Mouse (Mus musculus) midbrain, embryonic 14.5 days (tissue): ENCODE results near the gene Rab11fip4. TPM values are rescaled to one million over a fixed set of nuclear protein-coding genes. Genes with fewer than 3 reads are reported as not detected.

ENCODE experiments used
- ATAC-seq: fragments of 200-750 bp; cut with Nextera tagmentation; 2 replicates; pipeline ENCODE4 v1.8.0; 2017; ENCODE audit warnings: moderate number of reproducible peaks, moderate library complexity; ENCODE audit not compliant: low FRiP score, low TSS enrichment
- DNase-seq: peaks from one replicate; pipeline ENCODE4 v3.0.0-alpha.2; 2015
- H3K27ac ChIP-seq: fragments of 300-500 bp; sonication (generic); replicated peaks from 2 replicates; pipeline ENCODE4 v1.5.1; 2014; ENCODE audit warnings: mild to moderate bottlenecking, low read depth, low read length, moderate library complexity
- H3K27me3 ChIP-seq: fragments of 300-500 bp; sonication (generic); 2 replicates; pipeline ENCODE4 v1.6.1; 2014; ENCODE audit warnings: low read length, control low read depth, mixed read lengths; ENCODE audit not compliant: control insufficient read depth, insufficient read depth
- H3K36me3 ChIP-seq: fragments of 300-500 bp; sonication (generic); 2 replicates; pipeline ENCODE4 v1.6.1; 2014; ENCODE audit warnings: low read length, control low read depth; ENCODE audit not compliant: control insufficient read depth, insufficient read depth
- H3K4me1 ChIP-seq: fragments of 300-500 bp; sonication (generic); 2 replicates; pipeline ENCODE4 v1.6.1; 2014; ENCODE audit warnings: mild to moderate bottlenecking, antibody characterized with exemption, low read length, control low read depth; ENCODE audit not compliant: control insufficient read depth, insufficient read depth
- H3K4me2 ChIP-seq: fragments of 300-500 bp; sonication (generic); 2 replicates; pipeline ENCODE4 v1.6.1; 2014; ENCODE audit warnings: mild to moderate bottlenecking, low read length, moderate library complexity
- H3K4me3 ChIP-seq: fragments of 300-500 bp; sonication (generic); replicated peaks from 2 replicates; pipeline ENCODE4 v1.5.1; 2014; ENCODE audit warnings: low read depth, low read length
- H3K9ac ChIP-seq: fragments of 300-500 bp; sonication (generic); replicated peaks from 2 replicates; pipeline ENCODE4 v1.6.1; 2014; ENCODE audit warnings: mild to moderate bottlenecking, low read length, moderate library complexity
- H3K9me3 ChIP-seq: fragments of 300-500 bp; sonication (generic); 2 replicates; pipeline ENCODE4 v1.6.1; 2016; ENCODE audit warnings: low read length, control low read depth, mixed read lengths; ENCODE audit not compliant: control insufficient read depth
- WGBS: fragments of 180-500 bp; shearing (Covaris S2); extraction: QIAGEN DNeasy Blood & Tissue Kit; methylation state at CpG from one replicate; pipeline ENCODE4 v1.1.7; 2014; 5-methylcytosine and 5-hydroxymethylcytosine counted together
- polyA plus RNA-seq: library from polyadenylated mRNA; unstranded; fragments of >200 nt; fragmentation: Nextera tagmentation; extraction: Ambion mirVana; gene quantifications from 2 replicates; pipeline ENCODE4 v1.2.1, GENCODE M21; 2014

Gene Rab11fip4
- polyA plus RNA-seq, 1 experiment from 2014 or later = 24.4 TPM

GRCm38 (mm10) chr11:79674231-79674630 lies 83.2 kb downstream of the Rab11fip4 start:
- ATAC-seq = no peak
- DNase-seq = no peak
- no peak overlapping the region for H3K27ac ChIP-seq
- H3K27me3 ChIP-seq = no peaks in the 10 kb centered on the region
- H3K4me1 ChIP-seq = peaks cover 24% of the 10 kb centered on the region
- H3K4me3 ChIP-seq = no peak overlapping the region
- no peak overlapping the region for H3K4me2 ChIP-seq
- H3K9me3 ChIP-seq = no peaks in the 10 kb centered on the region
- no peak overlapping the region for H3K9ac ChIP-seq
- WGBS = 93% methylated on average over 3 of the region's 3 CpGs
- H3K36me3 ChIP-seq = no peaks in the 10 kb centered on the region

- DNase-seq (no peak), ATAC-seq (no peak)
- Histone ChIP-seq H3K4me2 (no peak overlapping the region), H3K36me3 (no peaks in the 10 kb centered on the region), H3K9ac (no peak overlapping the region), H3K4me3 (no peak overlapping the region), H3K27ac (no peak overlapping the region), H3K4me1 (peaks cover 24% of the 10 kb centered on the region), H3K9me3 (no peaks in the 10 kb centered on the region), H3K27me3 (no peaks in the 10 kb centered on the region)
- WGBS = 92% methylated on average over 7 of the region's 7 CpGs
Observed at GRCm38 (mm10) chr11:79674632-79675031, 83.6 kb downstream of the Rab11fip4 start.

DNA sequence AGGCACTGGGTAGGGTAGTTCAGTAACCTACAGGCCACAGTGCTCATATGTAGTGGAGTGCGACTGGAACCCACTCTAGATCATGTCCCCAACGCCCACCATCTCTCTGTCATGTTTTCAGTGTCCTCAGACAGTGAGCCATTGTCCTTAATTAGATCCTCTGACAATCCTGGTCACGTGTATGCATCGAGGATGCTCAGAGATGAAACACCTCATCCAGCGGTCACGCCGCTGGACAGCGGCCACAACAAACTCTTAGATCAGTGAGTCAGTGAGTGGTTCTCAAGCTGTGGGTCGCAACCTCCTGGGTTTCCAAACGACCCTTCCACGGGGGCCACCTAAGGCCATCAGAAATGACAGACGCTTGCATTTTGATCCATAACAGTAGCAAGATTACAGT lies 84.3 kb downstream of the Rab11fip4 start:
- H3K4me1 ChIP-seq = peaks cover 24% of the 10 kb centered on the region
- no peak overlapping the region for H3K27ac ChIP-seq
- 73% methylated on average over 12 of the region's 12 CpGs for WGBS
- no peak overlapping the region for H3K4me3 ChIP-seq
- H3K27me3 ChIP-seq = no peaks in the 10 kb centered on the region
- H3K4me2 ChIP-seq = no peak overlapping the region
- DNase-seq = no peak
- no peak overlapping the region for H3K9ac ChIP-seq
- H3K36me3 ChIP-seq = no peaks in the 10 kb centered on the region
- no peaks in the 10 kb centered on the region for H3K9me3 ChIP-seq
- no peak for ATAC-seq

GRCm38 (mm10) chr11:79675994-79676393 lies 85.0 kb downstream of the Rab11fip4 start:
- Histone ChIP-seq H3K36me3 (peaks cover 4% of the 10 kb centered on the region), H3K27me3 (no peaks in the 10 kb centered on the region), H3K4me1 (peaks cover 24% of the 10 kb centered on the region), H3K4me2 (no peak overlapping the region), H3K9ac (no peak overlapping the region), H3K27ac (no peak overlapping the region; the same call in 1 of the 2 replicates), H3K4me3 (no peak overlapping the region), H3K9me3 (no peaks in the 10 kb centered on the region)
- ATAC-seq = no peak
- DNase-seq = no peak
- 66% methylated on average over 6 of the region's 6 CpGs for WGBS

DNA sequence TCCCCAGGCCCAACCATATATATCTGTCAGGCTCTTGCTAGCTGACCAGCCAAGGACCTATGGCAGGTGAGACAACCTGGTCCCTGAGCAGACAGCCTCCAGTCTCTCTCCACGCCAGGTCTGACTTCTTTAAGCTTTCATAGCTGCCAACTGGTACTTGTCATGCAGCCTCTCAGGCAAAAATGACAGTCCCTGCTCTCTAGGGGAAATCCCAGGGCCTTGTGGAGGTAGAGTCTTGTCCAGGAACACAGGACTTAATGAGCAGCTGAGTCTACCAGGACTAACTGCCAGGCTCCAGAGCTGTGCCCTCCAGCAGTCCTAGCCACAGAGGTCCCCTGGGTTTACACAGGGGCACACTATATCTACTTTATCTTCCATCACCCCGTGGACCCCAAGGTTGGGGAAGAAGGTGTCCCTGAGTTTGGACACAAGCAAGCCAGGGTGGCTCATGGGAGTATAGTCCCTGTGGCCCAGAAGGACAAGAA lies 85.5 kb downstream of the Rab11fip4 start:
- ATAC-seq (no peak), DNase-seq (no peak)
- H3K4me2 ChIP-seq = no peak overlapping the region
- H3K9ac ChIP-seq = no peak overlapping the region
- WGBS = 70% methylated on average over 2 of the region's 2 CpGs
- H3K36me3 ChIP-seq = peaks cover 9% of the 10 kb centered on the region
- H3K27me3 ChIP-seq = no peaks in the 10 kb centered on the region
- H3K4me3 ChIP-seq = no peak overlapping the region
- peaks cover 24% of the 10 kb centered on the region for H3K4me1 ChIP-seq
- H3K9me3 ChIP-seq = no peaks in the 10 kb centered on the region
- H3K27ac ChIP-seq = no peak overlapping the region

- Histone ChIP-seq H3K27ac (no peak overlapping the region), H3K27me3 (no peaks in the 10 kb centered on the region), H3K4me3 (no peak overlapping the region), H3K4me2 (no peak overlapping the region), H3K36me3 (peaks cover 9% of the 10 kb centered on the region), H3K9me3 (no peaks in the 10 kb centered on the region), H3K9ac (0 out of 2 replicates have a peak overlapping the region, but pooled peaks have one; percentile 20), H3K4me1 (peaks cover 21% of the 10 kb centered on the region)
- ATAC-seq (no peak), DNase-seq (no peak)
- 83% methylated on average over 9 of the region's 9 CpGs for WGBS
Observed at GRCm38 (mm10) chr11:79677402-79677801, 86.4 kb downstream of the Rab11fip4 start.

GRCm38 (mm10) chr11:79678363-79679153 lies 87.5 kb downstream of the Rab11fip4 start:
- no peak overlapping the region for H3K27ac ChIP-seq
- no peak overlapping the region for H3K9ac ChIP-seq
- no peak overlapping the region for H3K4me3 ChIP-seq
- no peak overlapping the region for H3K4me2 ChIP-seq
- no peak for ATAC-seq
- H3K27me3 ChIP-seq = no peaks in the 10 kb centered on the region
- no peaks in the 10 kb centered on the region for H3K9me3 ChIP-seq
- DNase-seq = no peak
- H3K4me1 ChIP-seq = peaks cover 21% of the 10 kb centered on the region
- WGBS = 89% methylated on average over 20 of the region's 20 CpGs
- H3K36me3 ChIP-seq = peaks cover 14% of the 10 kb centered on the region

- H3K27me3 ChIP-seq = no peaks in the 10 kb centered on the region
- H3K9me3 ChIP-seq = no peaks in the 10 kb centered on the region
- H3K4me3 ChIP-seq = no peak overlapping the region
- peaks cover 25% of the 10 kb centered on the region for H3K36me3 ChIP-seq
- H3K4me2 ChIP-seq = no peak overlapping the region
- H3K4me1 ChIP-seq = peaks cover 19% of the 10 kb centered on the region
- no peak overlapping the region for H3K27ac ChIP-seq
- DNase-seq = no peak
- no peak overlapping the region for H3K9ac ChIP-seq
- ATAC-seq = no peak
- 76% methylated on average over 5 of the region's 5 CpGs for WGBS
Observed at GRCm38 (mm10) chr11:79679929-79680328, 88.9 kb downstream of the Rab11fip4 start.

- H3K4me2 ChIP-seq = no peak overlapping the region
- no peak overlapping the region for H3K27ac ChIP-seq
- 94% methylated on average over 11 of the region's 11 CpGs for WGBS
- no peak overlapping the region for H3K9ac ChIP-seq
- DNase-seq = no peak
- no peak overlapping the region for H3K4me3 ChIP-seq
- no peak for ATAC-seq
- no peaks in the 10 kb centered on the region for H3K9me3 ChIP-seq
- H3K36me3 ChIP-seq = peaks cover 30% of the 10 kb centered on the region
- H3K27me3 ChIP-seq = no peaks in the 10 kb centered on the region
- peaks cover 14% of the 10 kb centered on the region; the same call in 1 of the 2 replicates for H3K4me1 ChIP-seq
Observed at GRCm38 (mm10) chr11:79680559-79680958, 89.5 kb downstream of the Rab11fip4 start.
